Mouse (Mus musculus) olfactory bulb, adult 2 months (tissue): ENCODE measurements around the gene Idi2. TPM values are rescaled to one million over a fixed set of nuclear protein-coding genes. Genes with fewer than 3 reads are reported as not detected.
"Not testable (repeated sequence)": the region's sequence is repeated elsewhere in the genome, so short reads cannot be mapped to it uniquely, and the experiment has no call there.

Experiments used
- H3K27ac ChIP-seq: fragments of 200-500 bp; 2 replicates; pipeline ENCODE4 v1.5.1; 2012; ENCODE audit warnings: low read depth, low read length; ENCODE audit not compliant: insufficient read depth
- H3K4me1 ChIP-seq: fragments of 200-500 bp; 2 replicates; pipeline ENCODE4 v1.6.1; 2012; ENCODE audit warnings: low read length; ENCODE audit not compliant: control insufficient read depth, insufficient read depth
- H3K4me3 ChIP-seq: fragments of 200-500 bp; 2 replicates; pipeline ENCODE4 v1.5.1; 2012; ENCODE audit warnings: mild to moderate bottlenecking, low read depth, low read length, moderate library complexity; ENCODE audit not compliant: insufficient read depth
- CTCF ChIP-seq: fragments of 200-500 bp; IDR thresholded peaks from 2 replicates; pipeline ENCODE4 v1.5.1; 2012; ENCODE audit warnings: low read depth, mild to moderate bottlenecking, low read length, moderate library complexity; ENCODE audit not compliant: insufficient read depth
- POLR2A ChIP-seq: fragments of 200-500 bp; IDR thresholded peaks from 2 replicates; pipeline ENCODE4 v1.6.1; 2012; ENCODE audit warnings: mild to moderate bottlenecking, low read depth, low read length, moderate library complexity; ENCODE audit not compliant: insufficient read depth
- WGBS: fragments of 180-500 bp; shearing (Covaris S2); methylation state at CpG from one replicate; pipeline ENCODE4 v1.1.7; 2018; 5-methylcytosine and 5-hydroxymethylcytosine counted together
- polyA plus RNA-seq: library from polyadenylated mRNA; stranded (reverse); fragments of >200 nt; gene quantifications from 2 replicates; pipeline ENCODE4 v1.2.4, GENCODE M21; 2012; ENCODE audit warnings: low replicate concordance; ENCODE audit not compliant: missing spikeins, insufficient read depth, insufficient read length

Gene Idi2
- polyA plus RNA-seq, 1 experiment = not detected

- Histone ChIP-seq H3K4me1 (no peaks in the 10 kb centered on the region), H3K4me3 (no peak overlapping the region), H3K27ac (no peak overlapping the region)
- 97% methylated on average over 5 of the region's 5 CpGs for WGBS
- no peak for TF ChIP-seq POLR2A
- TF ChIP-seq CTCF = no peak
Measured at GRCm38 (mm10) chr13:8965224-8965623, 12.6 kb downstream of the Idi2 start.

DNA sequence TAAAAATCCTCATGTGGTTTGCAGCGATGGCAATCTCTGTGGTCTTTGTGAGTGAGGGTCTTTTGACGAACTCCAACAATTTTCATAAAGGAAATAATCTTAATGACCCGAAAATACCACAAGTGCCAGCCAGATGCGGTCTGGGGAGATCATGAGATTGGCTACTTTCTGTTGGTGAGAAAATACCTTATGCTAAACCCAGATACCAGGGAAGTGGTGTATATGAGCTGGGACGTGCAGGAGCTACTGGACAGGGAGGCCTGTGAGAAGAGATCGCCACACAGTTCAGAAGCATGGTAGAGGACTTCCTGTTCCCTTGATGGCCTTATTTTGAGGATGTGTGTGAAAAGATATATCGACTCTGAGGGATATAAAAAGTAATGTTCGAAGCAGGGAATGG lies 15.1 kb downstream of the Idi2 start:
- Histone ChIP-seq H3K27ac (no peak overlapping the region), H3K4me3 (no peak overlapping the region), H3K4me1 (no peaks in the 10 kb centered on the region)
- TF ChIP-seq CTCF = no peak
- TF ChIP-seq POLR2A = no peak
- WGBS = 92% methylated on average over 8 of the region's 8 CpGs

DNA sequence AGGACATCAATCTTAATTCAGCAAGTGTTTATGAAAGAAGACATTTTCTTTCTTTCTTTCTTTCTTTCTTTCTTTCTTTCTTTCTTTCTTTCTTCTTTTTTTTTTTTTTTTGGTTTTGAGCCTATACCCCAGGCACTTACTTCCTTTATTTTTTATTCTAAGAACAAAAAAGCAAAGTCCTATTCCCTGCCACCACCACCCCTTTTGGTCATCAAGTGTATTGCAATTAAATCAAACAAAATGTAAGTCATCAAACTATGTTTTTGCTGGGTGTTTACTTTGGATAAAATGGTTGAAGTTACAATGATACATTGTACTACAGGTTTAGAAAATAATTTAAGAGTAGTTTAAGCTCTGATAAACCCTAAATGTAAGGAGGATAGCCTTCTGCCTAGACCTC lies 19.7 kb downstream of the Idi2 start:
- no peak overlapping the region for H3K27ac ChIP-seq
- no peaks in the 10 kb centered on the region for H3K4me1 ChIP-seq
- no peak for TF ChIP-seq CTCF
- TF ChIP-seq POLR2A = no peak
- no peak overlapping the region for H3K4me3 ChIP-seq

- H3K4me1 ChIP-seq = no peaks in the 10 kb centered on the region
- H3K4me3 ChIP-seq = no peak overlapping the region
- TF ChIP-seq POLR2A (no peak), CTCF (no peak)
- WGBS = 98% methylated on average over 3 of the region's 3 CpGs
- H3K27ac ChIP-seq = no peak overlapping the region
Measured at GRCm38 (mm10) chr13:8972972-8973371, 20.3 kb downstream of the Idi2 start.

DNA sequence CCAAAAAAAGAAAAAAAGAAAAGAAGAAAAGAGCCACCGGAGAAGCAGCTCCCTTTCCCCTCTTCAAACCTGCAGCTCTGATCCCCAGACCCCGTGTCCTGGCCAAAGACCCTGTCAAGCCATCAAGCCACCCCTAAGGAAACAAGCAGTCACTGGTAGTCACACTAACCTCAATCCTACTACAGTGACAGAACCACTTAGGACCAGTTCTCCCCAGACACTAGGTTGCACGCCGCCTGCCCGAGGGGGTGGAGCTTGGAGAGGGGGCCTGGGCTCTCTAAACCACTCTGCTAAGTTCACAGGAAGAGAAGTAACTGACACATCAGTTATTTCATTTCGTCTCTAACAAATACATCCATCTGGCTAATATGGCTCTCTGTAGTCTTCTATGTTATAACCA lies 39.6 kb downstream of the Idi2 start:
- Histone ChIP-seq H3K27ac (no peak overlapping the region), H3K4me1 (peaks cover 4% of the 10 kb centered on the region), H3K4me3 (no peak overlapping the region)
- TF ChIP-seq POLR2A = no peak
- TF ChIP-seq CTCF = no peak
- WGBS = 88% methylated on average over 6 of the region's 6 CpGs

DNA sequence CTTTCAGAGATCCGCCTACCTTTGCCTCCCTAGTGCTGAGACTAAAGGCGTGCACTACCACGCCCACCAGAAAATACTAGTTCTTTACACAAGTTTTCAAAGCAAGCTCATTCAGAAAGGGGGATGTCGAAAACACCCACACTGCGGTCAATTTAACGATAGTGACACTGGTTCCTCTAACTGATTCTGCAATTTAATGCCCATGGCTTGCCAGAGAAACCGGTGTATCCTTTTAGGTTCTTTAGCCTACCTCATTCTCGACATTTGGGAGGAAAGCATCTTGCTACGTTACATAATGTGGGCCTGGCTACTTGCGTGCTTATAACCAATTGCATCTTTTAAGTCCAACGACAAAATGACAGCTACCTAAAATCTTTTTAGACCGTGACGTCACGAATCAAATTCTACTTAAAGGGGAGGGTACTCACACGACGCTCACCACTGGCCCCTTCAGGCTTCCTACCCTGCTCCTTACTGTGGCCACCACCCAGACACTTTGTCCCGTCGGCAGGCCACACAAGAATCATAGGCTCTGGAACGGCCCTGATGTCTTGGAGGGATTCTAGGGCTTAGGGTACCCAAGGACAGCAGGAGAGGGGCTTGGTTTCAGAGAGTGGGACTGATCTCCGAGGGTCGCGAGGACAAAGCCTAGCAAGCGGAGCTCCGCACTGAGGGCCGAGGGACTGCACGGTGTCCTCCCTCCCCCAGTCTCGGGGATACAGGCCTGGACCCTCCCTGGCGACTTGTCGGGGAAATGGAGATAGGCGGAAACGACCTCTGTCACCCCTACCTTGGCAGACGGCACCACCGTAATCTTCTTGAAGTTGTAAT lies 42.7 kb downstream of the Idi2 start:
- Histone ChIP-seq H3K27ac (no peak overlapping the region), H3K4me3 (peak overlapping the region; percentile 95), H3K4me1 (peaks cover 4% of the 10 kb centered on the region)
- TF ChIP-seq CTCF (no peak), POLR2A (no peak)
- 2% methylated on average over 33 of the region's 33 CpGs for WGBS

DNA sequence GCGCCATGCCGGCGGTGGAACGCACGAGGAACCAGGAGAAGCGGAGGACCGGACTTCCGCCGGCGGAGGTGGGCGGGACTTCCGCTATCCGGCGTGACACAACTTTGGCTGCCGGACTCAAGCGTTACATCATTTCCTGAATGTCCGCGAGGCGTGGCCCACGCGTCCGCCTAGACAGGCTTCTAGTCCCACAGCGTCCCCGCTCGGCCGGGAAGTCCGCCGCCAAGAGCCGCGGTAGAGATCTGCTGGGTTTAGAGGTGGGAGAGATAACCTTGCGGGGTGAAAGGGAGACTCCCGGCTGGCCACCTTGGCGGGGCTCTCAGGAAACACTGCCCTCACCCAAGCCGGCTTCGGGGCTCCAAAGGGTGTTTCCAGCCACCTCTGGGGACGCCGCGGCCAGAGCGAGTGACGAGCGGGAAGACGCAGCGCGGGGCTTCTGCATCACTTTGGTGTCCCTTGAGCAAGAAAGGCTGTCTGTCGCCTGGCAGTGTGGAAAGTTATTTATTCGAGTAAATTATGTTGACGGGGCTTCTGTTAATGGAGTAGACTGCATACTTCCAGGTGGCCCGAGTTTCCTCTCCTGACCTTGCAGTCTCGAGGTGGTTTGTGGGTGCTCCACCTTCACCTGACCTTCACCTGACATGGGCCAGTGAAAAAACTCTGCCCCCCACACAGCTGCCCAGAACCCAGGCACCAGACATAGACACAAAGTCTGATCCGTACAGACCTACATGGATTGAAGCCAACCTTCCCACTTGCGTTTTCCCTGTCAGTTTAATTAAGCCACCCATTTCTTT lies 43.5 kb downstream of the Idi2 start, which contains the start of gene Gtpbp4:
TSS of gene Gtpbp4 (minus strand) at position 94 of the 797 bp plus-strand sequence.
- Histone ChIP-seq H3K4me3 (peak within 1 kb of the TSS; percentile 95), H3K4me1 (peaks cover 4% of the 10 kb centered on the region), H3K27ac (peak within 1 kb of the TSS; percentile 94)
- peak; percentile 74; the same call in 1 of the 2 replicates for TF ChIP-seq POLR2A
- peak; percentile 55; the same call in 1 of the 2 replicates for TF ChIP-seq CTCF
- WGBS = under 1% methylated on average over 51 of the region's 51 CpGs

DNA sequence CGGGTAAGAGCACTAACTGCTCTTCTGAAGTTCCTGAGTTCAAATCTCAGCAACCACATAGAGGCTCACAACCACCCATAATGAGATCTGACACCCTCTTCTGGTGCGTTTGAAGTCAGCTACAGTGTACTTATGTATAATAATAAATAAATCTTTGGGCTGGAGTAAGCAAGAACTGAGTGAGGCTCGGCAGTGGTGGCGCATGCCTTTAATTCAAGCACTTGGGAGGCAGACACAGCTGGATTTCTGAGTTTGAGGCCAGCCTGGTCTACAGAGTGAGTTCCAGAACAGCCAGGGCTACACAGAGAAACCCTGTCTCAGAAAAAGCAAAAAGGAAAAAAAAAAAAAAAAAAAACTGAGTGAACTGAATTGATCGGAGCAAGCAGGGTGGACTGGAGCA lies 44.6 kb downstream of the Idi2 start:
- not testable (repeated sequence) for H3K4me1 ChIP-seq, H3K4me3 ChIP-seq, H3K27ac ChIP-seq
- 79% methylated on average over 5 of the region's 5 CpGs for WGBS

- no peak for TF ChIP-seq POLR2A
- no peak for TF ChIP-seq CTCF
- Histone ChIP-seq H3K27ac (no peak overlapping the region), H3K4me3 (no peak overlapping the region), H3K4me1 (peaks cover 3% of the 10 kb centered on the region)
- 88% methylated on average over 8 of the region's 8 CpGs for WGBS
Measured at GRCm38 (mm10) chr13:8999464-8999863, 46.8 kb downstream of the Idi2 start.
